Mouse (Mus musculus) intestine, postnatal 0 days (tissue): Measurements from ENCODE around the gene Cfap77. TPM values are rescaled to one million over a fixed set of nuclear protein-coding genes. Genes with fewer than 3 reads are reported as not detected.
A peak's percentile ranks its signal among the peaks of the same experiment; 100 is the strongest.

ENCODE experiments used
- ATAC-seq: fragments of 200-750 bp; cut with Nextera tagmentation; 2 replicates; pipeline ENCODE4 v1.8.0; 2017; ENCODE audit warnings: mild to moderate bottlenecking, moderate TSS enrichment, moderate library complexity
- H3K27ac ChIP-seq: fragments of 300-500 bp; sonication (generic); 2 replicates; pipeline ENCODE4 v1.5.1; 2014; ENCODE audit warnings: mild to moderate bottlenecking, low read depth, low read length, moderate library complexity
- H3K27me3 ChIP-seq: fragments of 300-500 bp; sonication (generic); replicated peaks from 2 replicates; pipeline ENCODE4 v1.6.1; 2014; ENCODE audit warnings: low read length, mixed read lengths; ENCODE audit not compliant: control insufficient read depth, insufficient read depth
- H3K36me3 ChIP-seq: fragments of 300-500 bp; sonication (generic); 2 replicates; pipeline ENCODE4 v1.6.1; 2014; ENCODE audit warnings: mild to moderate bottlenecking, moderate library complexity; ENCODE audit not compliant: control insufficient read depth, insufficient read depth
- H3K4me1 ChIP-seq: fragments of 300-500 bp; sonication (generic); replicated peaks from 2 replicates; pipeline ENCODE4 v1.6.1; 2014; ENCODE audit warnings: antibody characterized with exemption, low read length, mixed read lengths; ENCODE audit not compliant: control insufficient read depth, insufficient read depth
- H3K4me2 ChIP-seq: fragments of 300-500 bp; sonication (generic); replicated peaks from 2 replicates; pipeline ENCODE4 v1.6.1; 2014; ENCODE audit warnings: low read depth, mild to moderate bottlenecking, moderate library complexity
- H3K4me3 ChIP-seq: fragments of 300-500 bp; sonication (generic); 2 replicates; pipeline ENCODE4 v1.5.1; 2014; ENCODE audit warnings: low read depth, low read length
- H3K9ac ChIP-seq: fragments of 300-500 bp; sonication (generic); 2 replicates; pipeline ENCODE4 v1.6.1; 2014; ENCODE audit warnings: mild to moderate bottlenecking, low read depth, low read length
- H3K9me3 ChIP-seq: fragments of 300-500 bp; sonication (generic); 2 replicates; pipeline ENCODE4 v1.6.1; 2016; ENCODE audit warnings: mixed run types; ENCODE audit not compliant: control insufficient read depth
- CTCF ChIP-seq: sonication (generic); IDR thresholded peaks from 2 replicates; pipeline ENCODE4 v1.5.1; 2016; ENCODE audit warnings: low read depth, mild to moderate bottlenecking, control low read depth, antibody characterized with exemption, moderate library complexity
- WGBS: fragments of 180-500 bp; shearing (Covaris S2); extraction: QIAGEN DNeasy Blood & Tissue Kit; methylation state at CpG from one replicate; pipeline ENCODE4 v1.1.7; 2014; 5-methylcytosine and 5-hydroxymethylcytosine counted together
- polyA plus RNA-seq: library from polyadenylated mRNA; unstranded; fragments of >200 nt; fragmentation: Nextera tagmentation; extraction: Ambion mirVana; gene quantifications from 2 replicates; pipeline ENCODE4 v1.2.1, GENCODE M21; 2015

Cfap77 gene
- polyA plus RNA-seq, 1 experiment from 2014 or later = 0.08 TPM

- no peak for ATAC-seq
- Histone ChIP-seq H3K27ac (no peak overlapping the region), H3K27me3 (no peaks in the 10 kb centered on the region), H3K9ac (no peak overlapping the region), H3K4me1 (no peaks in the 10 kb centered on the region), H3K4me2 (no peak overlapping the region), H3K36me3 (peaks cover 87% of the 10 kb centered on the region), H3K9me3 (no peaks in the 10 kb centered on the region), H3K4me3 (no peak overlapping the region)
- no peak for TF ChIP-seq CTCF
- WGBS = 75% methylated on average over 11 of the region's 11 CpGs
These were observed 20.6 kb upstream of the Cfap77 start for GRCm38 (mm10) chr2:29075331-29076070.

GRCm38 (mm10) chr2:29074676-29075075, 19.8 kb upstream of the Cfap77 start:
- Histone ChIP-seq H3K36me3 (peaks cover 86% of the 10 kb centered on the region), H3K27me3 (no peaks in the 10 kb centered on the region), H3K9ac (no peak overlapping the region), H3K27ac (no peak overlapping the region), H3K4me1 (no peaks in the 10 kb centered on the region), H3K9me3 (no peaks in the 10 kb centered on the region), H3K4me3 (no peak overlapping the region), H3K4me2 (no peak overlapping the region)
- no peak for TF ChIP-seq CTCF
- WGBS = 94% methylated on average over 7 of the region's 7 CpGs
- ATAC-seq = no peak

- Histone ChIP-seq H3K9me3 (no peaks in the 10 kb centered on the region), H3K4me2 (no peak overlapping the region), H3K27me3 (no peaks in the 10 kb centered on the region), H3K4me3 (no peak overlapping the region), H3K36me3 (peaks cover 34% of the 10 kb centered on the region), H3K27ac (no peak overlapping the region), H3K9ac (no peak overlapping the region), H3K4me1 (no peaks in the 10 kb centered on the region)
- peak; percentile 81 for TF ChIP-seq CTCF
- WGBS = 52% methylated on average over 7 of the region's 7 CpGs
- ATAC-seq = no peak
These were observed 11.5 kb upstream of the Cfap77 start for GRCm38 (mm10) chr2:29066410-29066809.

- 94% methylated on average over 6 of the region's 6 CpGs for WGBS
These were observed 10.9 kb upstream of the Cfap77 start for GRCm38 (mm10) chr2:29065796-29066195.

GRCm38 (mm10) chr2:29060135-29060597, 5.3 kb upstream of the Cfap77 start, which contains the start of gene Ttf1:
TSS of gene Ttf1 (plus strand) at chr2:29060262.
- Histone ChIP-seq H3K4me2 (peak within 1 kb of the TSS; percentile 76), H3K4me3 (peak within 1 kb of the TSS; percentile 82), H3K27me3 (no peaks in the 10 kb centered on the region), H3K36me3 (no peaks in the 10 kb centered on the region; the same call in 1 of the 2 replicates), H3K4me1 (no peaks in the 10 kb centered on the region), H3K27ac (peak within 1 kb of the TSS; percentile 94), H3K9me3 (no peaks in the 10 kb centered on the region), H3K9ac (peak within 1 kb of the TSS; percentile 49)
- ATAC-seq = peak; percentile 95
- WGBS = under 1% methylated on average over 41 of the region's 41 CpGs
- TF ChIP-seq CTCF = peak; percentile 41

More at GRCm38 (mm10) chr2:29065796-29066195, 10.9 kb upstream of the Cfap77 start:
- no peak for ATAC-seq
- no peak overlapping the region for H3K9ac ChIP-seq
- H3K4me2 ChIP-seq = no peak overlapping the region
- H3K27me3 ChIP-seq = no peaks in the 10 kb centered on the region
- no peak overlapping the region for H3K27ac ChIP-seq
- peaks cover 28% of the 10 kb centered on the region for H3K36me3 ChIP-seq
- H3K4me1 ChIP-seq = no peaks in the 10 kb centered on the region
- no peak for TF ChIP-seq CTCF
- no peaks in the 10 kb centered on the region for H3K9me3 ChIP-seq
- no peak overlapping the region for H3K4me3 ChIP-seq

- Histone ChIP-seq H3K4me1 (0 out of 2 replicates have a peak, but pooled peaks cover 5% of the 10 kb centered on the region), H3K9ac (peak overlapping the region; percentile 60), H3K4me3 (peak overlapping the region; percentile 59), H3K27me3 (no peaks in the 10 kb centered on the region), H3K36me3 (no peaks in the 10 kb centered on the region), H3K9me3 (no peaks in the 10 kb centered on the region), H3K4me2 (peak overlapping the region; percentile 93), H3K27ac (no peak overlapping the region)
- whole genome bisulfite sequencing = under 1% methylated on average over 30 of the region's 30 CpGs
- no peak for ATAC-seq
- no peak for TF ChIP-seq CTCF
These were observed 326 bp downstream of the Cfap77 start for GRCm38 (mm10) chr2:29054545-29054935.
